26 mouse cellular contexts compared by ENCODE assay signal in genomic region chr10:18491952-18492351, GRCm38 (mm10). TPM values are rescaled to one million over a fixed set of nuclear protein-coding genes. Genes with fewer than 3 reads are reported as not detected.
DNase-seq lines count a peak whose midpoint lies in the region; ATAC-seq and TF ChIP-seq lines count a peak whose summit lies in the region.
"Had no signal": no experiment of that assay in that cellular context is flagged by ENCODE, and none has a peak within 500 bp of the region (broad histone marks: within the 10 kb centered on the region; RNA-seq: fewer than 3 reads in every experiment).

No protein-coding gene starts in this region.

- H3K9me3 ChIP-seq in heart, embryonic 13.5 days: no peaks in the 10 kb centered on the region
- H3K9me3 ChIP-seq in heart, embryonic 10.5 days: no peaks in the 10 kb centered on the region
- H3K9me3 ChIP-seq in MEL (replicated peaks; ENCODE audit: insufficient read depth, low read length): no peaks in the 10 kb centered on the region
- H3K9me3 ChIP-seq in intestine, embryonic 15.5 days: no peaks in the 10 kb centered on the region
- H3K9me3 ChIP-seq: embryonic facial prominence, embryonic 10.5 days; embryonic facial prominence, embryonic 13.5 days; forebrain, embryonic 12.5 days; forebrain, embryonic 15.5 days; heart, embryonic 12.5 days; hindbrain, embryonic 12.5 days; hindbrain, embryonic 15.5 days had no signal

- DNase-seq in heart, embryonic 10.5 days (ENCODE audit: low spot score): no peak
- DNase-seq in MEL (ENCODE audit: low read depth, low spot score): peak; percentile 5
- no peak for DNase-seq in left cerebral cortex, adult 2 months (ENCODE audit: extremely low spot score in 1 of 2, low spot score in 2 of 2)
- DNase-seq: adrenal gland, postnatal 10 days; adrenal gland, postnatal 36 days; cerebellum, adult 18-20 months; cerebellum, adult 9-10 months; cerebellum, postnatal 14 days; embryo, embryonic 11 days; gastrocnemius, postnatal 36 days; heart, postnatal 14 days had no signal

- intact Hi-C loops in left cerebral cortex, adult 2 months (cut with DNase I): no loop called here

- no peaks in the 10 kb centered on the region for H3K27me3 ChIP-seq in heart, embryonic 13.5 days (replicated peaks)
- no peaks in the 10 kb centered on the region for H3K27me3 ChIP-seq in heart, embryonic 10.5 days (ENCODE audit: insufficient read depth, poor library complexity, severe bottlenecking)
- no peaks in the 10 kb centered on the region for H3K27me3 ChIP-seq in MEL (ENCODE audit: control insufficient read depth in 1 of 2, insufficient read depth in 2 of 2, low read length in 2 of 2)
- no peaks in the 10 kb centered on the region for H3K27me3 ChIP-seq in intestine, embryonic 15.5 days (replicated peaks)
- H3K27me3 ChIP-seq: embryonic facial prominence, embryonic 13.5 days; forebrain, embryonic 12.5 days; forebrain, embryonic 15.5 days; heart, embryonic 12.5 days; hindbrain, embryonic 12.5 days; hindbrain, embryonic 15.5 days; Patski had no signal

- no peak overlapping the region for H3K4me3 ChIP-seq in heart, embryonic 13.5 days
- no peak overlapping the region for H3K4me3 ChIP-seq in heart, embryonic 10.5 days
- no peak overlapping the region for H3K4me3 ChIP-seq in MEL (ENCODE audit: control insufficient read depth in 1 of 2, insufficient read depth in 1 of 2, low read depth in 2 of 2, low read length in 2 of 2)
- H3K4me3 ChIP-seq in intestine, embryonic 15.5 days (replicated peaks): no peak overlapping the region
- no peak overlapping the region for H3K4me3 ChIP-seq in left cerebral cortex, adult 2 months
- H3K4me3 ChIP-seq: embryonic facial prominence, embryonic 10.5 days; embryonic facial prominence, embryonic 13.5 days; erythroblast, embryonic 14.5 days; forebrain, embryonic 12.5 days; forebrain, embryonic 15.5 days; heart, embryonic 12.5 days; hindbrain, embryonic 12.5 days; hindbrain, embryonic 15.5 days had no signal

- no peaks in the 10 kb centered on the region for H3K79me2 ChIP-seq in MEL (ENCODE audit: control insufficient read depth, insufficient read depth, low read length, poor library complexity)

- TF ChIP-seq EP300 in MEL (IDR thresholded peaks at IDR 0.05; ENCODE audit: low read depth in 1 of 2, low read length in 2 of 2): no peak

- H3K4me2 ChIP-seq in heart, embryonic 13.5 days: no peak overlapping the region
- no peak overlapping the region for H3K4me2 ChIP-seq in intestine, embryonic 15.5 days (replicated peaks)
- H3K4me2 ChIP-seq: embryonic facial prominence, embryonic 13.5 days; forebrain, embryonic 12.5 days; forebrain, embryonic 15.5 days; heart, embryonic 12.5 days; hindbrain, embryonic 12.5 days; hindbrain, embryonic 15.5 days had no signal

- H3K36me3 ChIP-seq in heart, embryonic 13.5 days: no peaks in the 10 kb centered on the region
- no peaks in the 10 kb centered on the region for H3K36me3 ChIP-seq in heart, embryonic 10.5 days
- H3K36me3 ChIP-seq in MEL (ENCODE audit: control insufficient read depth in 1 of 2, insufficient read depth in 2 of 2, low read length in 2 of 2): no peaks in the 10 kb centered on the region
- no peaks in the 10 kb centered on the region for H3K36me3 ChIP-seq in intestine, embryonic 15.5 days
- H3K36me3 ChIP-seq: embryonic facial prominence, embryonic 10.5 days; embryonic facial prominence, embryonic 13.5 days; forebrain, embryonic 12.5 days; forebrain, embryonic 15.5 days; heart, embryonic 12.5 days; hindbrain, embryonic 12.5 days; hindbrain, embryonic 15.5 days had no signal

- TF ChIP-seq CTCF in MEL (IDR thresholded peaks at IDR 0.05 in 2 of 3, conservative IDR thresholded peaks at IDR 0.05 in 1 of 3; ENCODE audit: control insufficient read depth in 1 of 3, insufficient read depth in 1 of 3, low read depth in 2 of 3, low read length in 3 of 3, poor library complexity in 1 of 3, severe bottlenecking in 1 of 3): no peak
- TF ChIP-seq CTCF in left cerebral cortex, adult 2 months (IDR thresholded peaks at IDR 0.05): no peak

- WGBS in heart, embryonic 13.5 days: 27% methylated on average over 4 of the region's 4 CpGs
- WGBS in heart, embryonic 10.5 days: 34% methylated on average over 4 of the region's 4 CpGs
- WGBS in intestine, embryonic 15.5 days: 52% methylated on average over 4 of the region's 4 CpGs

- H3K27ac ChIP-seq in heart, embryonic 13.5 days (replicated peaks): 0 out of 2 replicates have a peak overlapping the region, but pooled peaks have one; percentile 6
- no peak overlapping the region for H3K27ac ChIP-seq in heart, embryonic 10.5 days
- no peak overlapping the region for H3K27ac ChIP-seq in MEL (ENCODE audit: control insufficient read depth, low read depth, low read length)
- H3K27ac ChIP-seq in intestine, embryonic 15.5 days: no peak overlapping the region
- H3K27ac ChIP-seq in left cerebral cortex, adult 2 months: no peak overlapping the region
- H3K27ac ChIP-seq: embryonic facial prominence, embryonic 10.5 days; embryonic facial prominence, embryonic 13.5 days; forebrain, embryonic 12.5 days; forebrain, embryonic 15.5 days; hindbrain, embryonic 12.5 days; hindbrain, embryonic 15.5 days had no signal

- TF ChIP-seq RAD21 in MEL (IDR thresholded peaks at IDR 0.05; ENCODE audit: low read depth, low read length): no peak

- H3K4me1 ChIP-seq in heart, embryonic 13.5 days: peaks cover 58% of the 10 kb centered on the region
- H3K4me1 ChIP-seq in heart, embryonic 10.5 days: peaks cover 32% of the 10 kb centered on the region
- no peaks in the 10 kb centered on the region for H3K4me1 ChIP-seq in MEL (ENCODE audit: control insufficient read depth in 1 of 2, insufficient read depth in 2 of 2, low read length in 2 of 2)
- H3K4me1 ChIP-seq in intestine, embryonic 15.5 days (replicated peaks): no peaks in the 10 kb centered on the region
- H3K4me1 ChIP-seq: embryonic facial prominence, embryonic 10.5 days; embryonic facial prominence, embryonic 13.5 days had no signal

- no peak for ATAC-seq in heart, embryonic 13.5 days (ENCODE audit: extremely low read depth, insufficient number of reproducible peaks, low FRiP score, low TSS enrichment)
- ATAC-seq in intestine, embryonic 15.5 days: 0 out of 2 replicates have a peak, but pooled peaks have one; percentile 39
- ATAC-seq in megakaryocyte progenitor cell, adult 5-6 weeks (replicated peaks; ENCODE audit: poor library complexity): 0 out of 2 replicates have a peak, but pooled peaks have one; percentile 31
- no peak for ATAC-seq in monocyte, adult 5-6 weeks (replicated peaks; ENCODE audit: insufficient number of reproducible peaks, low FRiP score, low TSS enrichment, poor library complexity, severe bottlenecking)
- ATAC-seq: CD4-positive, CD25-positive, alpha-beta regulatory T cell, adult 4 months; forebrain, embryonic 15.5 days; Patski had no signal

- H3K9ac ChIP-seq in heart, embryonic 13.5 days: no peak overlapping the region
- H3K9ac ChIP-seq in MEL (ENCODE audit: control insufficient read depth, low read depth, low read length, poor library complexity, severe bottlenecking): no peak overlapping the region
- no peak overlapping the region for H3K9ac ChIP-seq in intestine, embryonic 15.5 days
- H3K9ac ChIP-seq: embryonic facial prominence, embryonic 13.5 days; forebrain, embryonic 12.5 days; forebrain, embryonic 15.5 days; heart, embryonic 12.5 days; hindbrain, embryonic 12.5 days; hindbrain, embryonic 15.5 days had no signal

- no peak for TF ChIP-seq POLR2A in MEL (IDR thresholded peaks at IDR 0.05; ENCODE audit: control insufficient read depth in 1 of 2, insufficient read depth in 1 of 2, low read depth in 1 of 2, low read length in 2 of 2, poor library complexity in 1 of 2)

TF ChIP-seq in MEL, 35 proteins besides CTCF, POLR2A, EP300 and RAD21:
- TF ChIP-seq ZNF384 (IDR thresholded peaks at IDR 0.05; ENCODE audit: low read depth, low read length) (no peak), USF2 (IDR thresholded peaks at IDR 0.05; ENCODE audit: borderline replicate concordance in 1 of 2, insufficient read depth in 1 of 2, low read depth in 1 of 2, low read length in 2 of 2) (no peak), POLR2AphosphoS2 (IDR thresholded peaks at IDR 0.05; ENCODE audit: low read length) (no peak), MYB (IDR thresholded peaks at IDR 0.05; ENCODE audit: low read depth, low read length) (no peak), BHLHE40 (IDR thresholded peaks at IDR 0.05; ENCODE audit: borderline replicate concordance, low read depth, low read length) (no peak), JUND (IDR thresholded peaks at IDR 0.05; ENCODE audit: low read depth, low read length) (no peak), SIN3A (IDR thresholded peaks at IDR 0.05; ENCODE audit: low read length) (no peak)

RNA-seq across cellular contexts. Expression of gene Hebp2, which starts 53.9 kb away (rescaled TPM):
- polyA plus RNA-seq in heart, embryonic 13.5 days (2015; fragmentation: Nextera tagmentation; extraction: Ambion mirVana): 13.5 and 16.2 TPM in 2 replicates
- 18.6 and 20.2 TPM in 2 replicates for polyA plus RNA-seq in heart, embryonic 10.5 days (2016; fragmentation: Nextera tagmentation; extraction: Ambion mirVana)
- not detected in 2 replicates for total RNA-seq in MEL (2012; rRNA removed)
- not detected for polyA plus RNA-seq in MEL (2012; ENCODE audit: insufficient read depth in 1 of 2, insufficient read length in 2 of 2, low read depth in 1 of 2, low replicate concordance in 2 of 2, missing spikeins in 1 of 2)
- 7.4 and 9.0 TPM in 2 replicates for polyA plus RNA-seq in intestine, embryonic 15.5 days (2015; fragmentation: Nextera tagmentation; extraction: Ambion mirVana)
- total RNA-seq in megakaryocyte progenitor cell, adult 5-6 weeks (2015): 0.46 and 1.4 TPM in 2 replicates
- 0.20 and 0.96 TPM in 2 replicates for total RNA-seq in megakaryocyte progenitor cell, adult 5-6 weeks (2017)
- total RNA-seq in left cerebral cortex, adult 2 months (2021): 1 to 10 TPM; 3.8 TPM
- 0.29 to 1.2 TPM in 2 of 3 replicates, not detected in the other for total RNA-seq in monocyte, adult 5-6 weeks (2017)
- total RNA-seq: hematopoietic stem cell, adult 5-6 weeks had no signal
- polyA plus RNA-seq: CD4-positive, CD25-positive, alpha-beta regulatory T cell, adult 4 months; erythroblast, embryonic 14.5 days had no signal

Comparison
In these comparisons a context has a peak if more than half of its experiments do, and no peak if none do; other contexts are left out.
1. ATAC-seq: peak in intestine, embryonic 15.5 days (single experiment) and megakaryocyte progenitor cell, adult 5-6 weeks (single experiment); none in heart, embryonic 13.5 days (single experiment) and monocyte, adult 5-6 weeks (single experiment).